In genomic region chr15:25587943-25588342, GRCm38 (mm10) we compare ENCODE assay signal across 14 mouse cellular contexts.
"Had no signal": no experiment of that assay in that cellular context is flagged by ENCODE, and none has a peak within 500 bp of the region (broad histone marks: within the 10 kb centered on the region; RNA-seq: fewer than 3 reads in every experiment).

No protein-coding gene starts in this region.

- H3K9ac ChIP-seq: limb, embryonic 12.5 days; liver, embryonic 14.5 days; neural tube, embryonic 15.5 days had no signal

- H3K9me3 ChIP-seq: limb, embryonic 12.5 days; midbrain, embryonic 10.5 days; neural tube, embryonic 15.5 days had no signal

- H3K4me2 ChIP-seq: limb, embryonic 12.5 days; neural tube, embryonic 15.5 days had no signal

- H3K27me3 ChIP-seq: limb, embryonic 12.5 days; neural tube, embryonic 15.5 days had no signal

- DNase-seq: kidney, postnatal 36 days; layer of hippocampus, adult 9-11 months; layer of hippocampus, postnatal 36 days; liver; midbrain, embryonic 14.5 days; right cerebral cortex, adult 18-20 months; right cerebral cortex, postnatal 25 days; thymus, adult 18-20 months; thymus, postnatal 14 days had no signal

- H3K36me3 ChIP-seq: limb, embryonic 12.5 days; midbrain, embryonic 10.5 days; neural tube, embryonic 15.5 days had no signal

- H3K4me3 ChIP-seq: limb, embryonic 12.5 days; midbrain, embryonic 10.5 days; myocyte; neural tube, embryonic 15.5 days had no signal

- H3K27ac ChIP-seq: limb, embryonic 12.5 days; liver, embryonic 14.5 days; midbrain, embryonic 10.5 days; neural tube, embryonic 15.5 days had no signal

- H3K4me1 ChIP-seq: neural tube, embryonic 15.5 days had no signal
